Mouse (Mus musculus): ENCODE measurements around the gene Clmp. TPM values are rescaled to one million over a fixed set of nuclear protein-coding genes. Genes with fewer than 3 reads are reported as not detected.

Gene Clmp
- total RNA-seq, 1 experiment = 1.7 TPM

DNA sequence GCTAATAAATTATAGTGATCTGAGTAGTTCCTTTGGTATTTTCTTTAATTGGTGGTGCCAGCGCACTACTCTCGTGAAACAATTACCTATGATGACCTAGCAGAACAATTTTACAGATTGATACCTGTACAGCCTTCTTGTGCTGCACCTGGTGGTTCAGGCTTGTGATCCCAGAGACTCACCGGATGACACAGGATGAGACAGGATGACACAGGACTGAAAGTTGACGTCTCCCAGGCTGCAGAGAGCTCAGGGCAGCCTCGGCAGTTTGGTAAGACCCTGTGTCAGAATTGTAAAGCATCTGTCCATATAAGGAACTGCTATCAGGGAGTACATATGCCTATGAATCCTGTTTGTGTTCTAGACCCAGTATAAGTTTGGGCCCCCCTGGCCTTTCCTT lies 109.2 kb downstream of the Clmp start:
- no peak for DNase-seq (ENCODE audit: low read depth, low spot score)
- H3K27ac ChIP-seq (ENCODE audit: insufficient read depth, low read depth, low read length, poor library complexity, severe bottlenecking) = peak overlapping the region; percentile 99
- in situ Hi-C loops (cut with MboI; ENCODE audit: low sequenced_read_pairs in 2 of 2, unreplicated experiment in 2 of 2) = no loop called here
- H3K4me3 ChIP-seq (ENCODE audit: insufficient read depth in 1 of 2, low read depth in 1 of 2, low read length in 2 of 2, poor library complexity in 1 of 2, severe bottlenecking in 1 of 2) = peak overlapping the region; percentile 20 to 22; a peak in 2 of 4 replicates
- no peaks in the 10 kb centered on the region for H3K9me3 ChIP-seq (ENCODE audit: control insufficient read depth, insufficient read depth, low read depth, low read length)
- H3K4me1 ChIP-seq (ENCODE audit: control insufficient read depth in 2 of 2, insufficient read depth in 2 of 2, low read length in 2 of 2, poor library complexity in 1 of 2) = peaks cover 11 to 15% of the 10 kb centered on the region in 2 experiments; a peak in 3 of 4 replicates
- TF ChIP-seq ZNF384 (IDR thresholded peaks at IDR 0.05; ENCODE audit: low read depth, low read length) (no peak), HCFC1 (IDR thresholded peaks at IDR 0.05; ENCODE audit: borderline replicate concordance, insufficient read depth, low read length) (no peak), CHD2 (IDR thresholded peaks at IDR 0.05; ENCODE audit: low read depth, low read length) (no peak), MAFK (IDR thresholded peaks at IDR 0.05; ENCODE audit: insufficient read depth, low read depth, low read length) (no peak), ZC3H11A (IDR thresholded peaks at IDR 0.05; ENCODE audit: borderline replicate concordance, low read depth, low read length) (no peak)
- no peaks in the 10 kb centered on the region for H3K36me3 ChIP-seq (ENCODE audit: control insufficient read depth, insufficient read depth, low read length, poor library complexity, severe bottlenecking)
- H3K9ac ChIP-seq (ENCODE audit: insufficient read depth, low read depth, low read length, poor library complexity, severe bottlenecking) = peak overlapping the region; percentile 43; the same call in 1 of the 2 replicates

DNA sequence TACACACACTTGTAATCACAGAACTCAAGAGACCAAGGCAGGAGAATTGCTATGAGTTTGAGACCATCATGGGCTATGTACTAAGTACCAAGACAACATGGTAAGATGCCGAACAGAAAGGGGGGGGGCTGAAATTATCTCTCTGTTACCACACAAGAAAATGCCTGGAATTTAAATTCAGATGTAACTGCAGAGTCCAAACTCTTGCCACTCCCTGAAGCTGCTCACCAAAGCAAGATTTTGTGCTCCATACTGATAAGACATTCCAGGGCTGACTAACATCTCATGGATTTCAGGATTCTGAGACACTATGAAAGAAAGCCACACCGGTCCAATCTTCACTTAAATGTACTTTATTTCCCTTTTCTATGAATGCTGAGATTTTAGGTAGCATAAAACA lies 109.8 kb downstream of the Clmp start:
- DNase-seq (ENCODE audit: low read depth, low spot score) = no peak
- peak overlapping the region; percentile 99; the same call in 1 of the 2 replicates for H3K27ac ChIP-seq (ENCODE audit: insufficient read depth, low read depth, low read length, poor library complexity, severe bottlenecking)
- no peaks in the 10 kb centered on the region for H3K9me3 ChIP-seq (ENCODE audit: control insufficient read depth, insufficient read depth, low read depth, low read length)
- H3K36me3 ChIP-seq (ENCODE audit: control insufficient read depth, insufficient read depth, low read length, poor library complexity, severe bottlenecking) = no peaks in the 10 kb centered on the region
- H3K4me3 ChIP-seq (ENCODE audit: insufficient read depth in 1 of 2, low read depth in 1 of 2, low read length in 2 of 2, poor library complexity in 1 of 2, severe bottlenecking in 1 of 2) = no peak overlapping the region
- peaks cover 11 to 15% of the 10 kb centered on the region in 2 experiments; a peak in 3 of 4 replicates for H3K4me1 ChIP-seq (ENCODE audit: control insufficient read depth in 2 of 2, insufficient read depth in 2 of 2, low read length in 2 of 2, poor library complexity in 1 of 2)
- TF ChIP-seq HCFC1 (IDR thresholded peaks at IDR 0.05; ENCODE audit: borderline replicate concordance, insufficient read depth, low read length) = no peak
- TF ChIP-seq ZNF384 (IDR thresholded peaks at IDR 0.05; ENCODE audit: low read depth, low read length) = peak; percentile 57; the same call in 1 of the 2 replicates
- no peak for TF ChIP-seq ZC3H11A (IDR thresholded peaks at IDR 0.05; ENCODE audit: borderline replicate concordance, low read depth, low read length)
- H3K9ac ChIP-seq (ENCODE audit: insufficient read depth, low read depth, low read length, poor library complexity, severe bottlenecking) = no peak overlapping the region
- in situ Hi-C loops (cut with MboI; ENCODE audit: low sequenced_read_pairs in 2 of 2, unreplicated experiment in 2 of 2) = no loop called here

DNA sequence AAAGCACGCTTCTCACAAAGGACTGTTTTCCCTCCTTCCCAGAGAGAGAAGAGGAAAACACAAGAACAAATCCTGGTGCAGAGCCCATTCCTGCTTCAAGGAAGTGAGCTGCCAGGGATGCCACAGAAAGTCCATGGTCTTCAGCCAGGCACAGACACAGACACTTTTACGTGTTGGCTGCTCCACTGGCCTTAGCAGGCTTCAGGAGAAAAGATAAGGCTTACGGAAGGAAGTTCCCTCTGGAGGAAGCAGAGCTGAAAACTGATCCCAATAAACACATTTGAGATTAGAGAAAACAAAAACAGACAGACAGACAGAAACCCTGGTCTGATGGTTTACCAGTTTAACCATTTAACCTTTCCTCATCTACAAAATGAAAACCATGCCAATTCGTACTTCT lies 110.3 kb downstream of the Clmp start:
- no peak overlapping the region for H3K4me3 ChIP-seq (ENCODE audit: insufficient read depth in 1 of 2, low read depth in 1 of 2, low read length in 2 of 2, poor library complexity in 1 of 2, severe bottlenecking in 1 of 2)
- in situ Hi-C loops (cut with MboI; ENCODE audit: low sequenced_read_pairs in 2 of 2, unreplicated experiment in 2 of 2) = no loop called here
- TF ChIP-seq CHD2 (IDR thresholded peaks at IDR 0.05; ENCODE audit: low read depth, low read length) = no peak
- TF ChIP-seq ZNF384 (IDR thresholded peaks at IDR 0.05; ENCODE audit: low read depth, low read length) = 0 out of 2 replicates have a peak, but pooled peaks have one; percentile 5
- H3K27ac ChIP-seq (ENCODE audit: insufficient read depth, low read depth, low read length, poor library complexity, severe bottlenecking) = peak overlapping the region; percentile 99
- no peaks in the 10 kb centered on the region for H3K36me3 ChIP-seq (ENCODE audit: control insufficient read depth, insufficient read depth, low read length, poor library complexity, severe bottlenecking)
- H3K9ac ChIP-seq (ENCODE audit: insufficient read depth, low read depth, low read length, poor library complexity, severe bottlenecking) = peak overlapping the region; percentile 67; the same call in 1 of the 2 replicates
- H3K9me3 ChIP-seq (ENCODE audit: control insufficient read depth, insufficient read depth, low read depth, low read length) = no peaks in the 10 kb centered on the region
- DNase-seq (ENCODE audit: low read depth, low spot score) = no peak
- H3K4me1 ChIP-seq (ENCODE audit: control insufficient read depth in 2 of 2, insufficient read depth in 2 of 2, low read length in 2 of 2, poor library complexity in 1 of 2) = peaks cover 11 to 15% of the 10 kb centered on the region in 2 experiments; a peak in 3 of 4 replicates

DNA sequence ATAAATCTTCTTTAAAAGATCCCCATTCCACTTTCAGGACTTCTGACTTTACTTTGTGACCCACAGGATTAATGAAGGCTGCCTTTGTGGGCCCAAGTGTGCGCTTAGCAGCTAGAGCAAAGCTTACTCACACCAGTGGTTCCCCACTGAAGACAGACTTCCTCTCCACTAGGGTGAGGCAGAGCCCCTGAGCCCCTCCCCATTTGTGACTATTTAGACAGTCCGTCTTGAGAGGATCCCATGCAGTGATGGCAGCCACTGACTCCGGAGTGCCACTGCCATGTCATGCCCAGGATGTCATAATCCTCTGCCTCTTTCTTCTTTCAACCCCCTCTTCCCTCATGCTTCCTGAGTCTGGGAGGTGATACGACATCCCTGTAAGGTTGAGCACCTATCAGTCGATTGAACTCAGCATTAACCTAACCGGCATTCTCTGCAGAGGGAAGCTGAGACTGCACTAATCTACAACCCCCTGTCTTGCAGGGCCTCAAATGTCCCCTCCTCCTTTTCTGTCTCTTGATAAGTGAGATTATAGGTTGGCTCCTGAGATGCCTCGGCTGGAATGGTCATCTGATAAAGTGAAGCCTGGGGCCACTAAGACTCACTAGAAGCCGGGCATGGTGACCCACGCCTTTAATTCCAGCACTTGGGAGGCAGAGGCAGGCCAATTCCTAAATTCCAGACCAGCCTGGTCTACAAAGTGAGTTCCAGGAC lies 112.6 kb downstream of the Clmp start:
- TF ChIP-seq CHD2 (IDR thresholded peaks at IDR 0.05; ENCODE audit: low read depth, low read length) = no peak
- TF ChIP-seq ZC3H11A (IDR thresholded peaks at IDR 0.05; ENCODE audit: borderline replicate concordance, low read depth, low read length) = no peak
- no peak for TF ChIP-seq HCFC1 (IDR thresholded peaks at IDR 0.05; ENCODE audit: borderline replicate concordance, insufficient read depth, low read length)
- no peak for TF ChIP-seq ZNF384 (IDR thresholded peaks at IDR 0.05; ENCODE audit: low read depth, low read length)
- TF ChIP-seq MAFK (IDR thresholded peaks at IDR 0.05; ENCODE audit: insufficient read depth, low read depth, low read length) = no peak
- peak overlapping the region; percentile 64 for H3K9ac ChIP-seq (ENCODE audit: insufficient read depth, low read depth, low read length, poor library complexity, severe bottlenecking)
- peak overlapping the region; percentile 100 for H3K27ac ChIP-seq (ENCODE audit: insufficient read depth, low read depth, low read length, poor library complexity, severe bottlenecking)
- H3K36me3 ChIP-seq (ENCODE audit: control insufficient read depth, insufficient read depth, low read length, poor library complexity, severe bottlenecking) = peaks cover 19% of the 10 kb centered on the region
- peaks cover 9 to 12% of the 10 kb centered on the region in 2 experiments; a peak in 3 of 4 replicates for H3K4me1 ChIP-seq (ENCODE audit: control insufficient read depth in 2 of 2, insufficient read depth in 2 of 2, low read length in 2 of 2, poor library complexity in 1 of 2)
- no peaks in the 10 kb centered on the region for H3K9me3 ChIP-seq (ENCODE audit: control insufficient read depth, insufficient read depth, low read depth, low read length)
- in situ Hi-C loops (cut with MboI; ENCODE audit: low sequenced_read_pairs in 2 of 2, unreplicated experiment in 2 of 2) = no loop called here
- peak overlapping the region; percentile 8 to 45; a peak in 3 of 4 replicates for H3K4me3 ChIP-seq (ENCODE audit: insufficient read depth in 1 of 2, low read depth in 1 of 2, low read length in 2 of 2, poor library complexity in 1 of 2, severe bottlenecking in 1 of 2)
- DNase-seq (ENCODE audit: low read depth, low spot score) = no peak
